Mouse (Mus musculus): ENCODE results near the gene Cnksr3. TPM values are rescaled to one million over a fixed set of nuclear protein-coding genes. Genes with fewer than 3 reads are reported as not detected.
A peak's percentile ranks its signal among the peaks of the same experiment; 100 is the strongest.

The Cnksr3 gene
- polyA plus RNA-seq, 1 experiment from 2014 or later, result 3.1 TPM

DNA sequence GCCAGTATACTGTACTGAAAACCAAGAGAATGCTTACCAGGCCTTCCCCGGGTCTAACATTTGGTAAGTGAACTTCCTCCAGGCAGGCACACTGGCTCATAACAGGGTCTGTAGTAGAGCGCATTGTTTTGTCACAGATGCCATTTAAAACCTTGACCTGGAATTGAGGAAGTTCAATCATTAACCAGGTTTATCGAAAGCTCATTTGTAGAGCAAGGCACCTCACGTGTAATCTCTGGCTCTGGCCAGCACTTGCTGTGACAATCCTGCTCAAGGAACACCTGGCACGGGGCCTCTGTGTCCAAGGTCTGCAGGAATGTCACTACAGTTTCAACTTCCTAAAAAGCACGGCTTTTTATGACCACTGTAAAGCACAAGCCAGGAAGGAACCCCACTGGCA, 71.8 kb downstream of the Cnksr3 start:
- Histone ChIP-seq H3K27me3 (no peaks in the 10 kb centered on the region), H3K9ac (replicated peaks) (no peak overlapping the region), H3K4me3 (replicated peaks) (no peak overlapping the region), H3K9me3 (no peaks in the 10 kb centered on the region), H3K36me3 (no peaks in the 10 kb centered on the region), H3K4me2 (replicated peaks) (no peak overlapping the region), H3K27ac (no peak overlapping the region), H3K4me1 (replicated peaks) (no peaks in the 10 kb centered on the region)
- 92% methylated on average over 6 of the region's 6 CpGs for WGBS
- no peak for ATAC-seq

DNA sequence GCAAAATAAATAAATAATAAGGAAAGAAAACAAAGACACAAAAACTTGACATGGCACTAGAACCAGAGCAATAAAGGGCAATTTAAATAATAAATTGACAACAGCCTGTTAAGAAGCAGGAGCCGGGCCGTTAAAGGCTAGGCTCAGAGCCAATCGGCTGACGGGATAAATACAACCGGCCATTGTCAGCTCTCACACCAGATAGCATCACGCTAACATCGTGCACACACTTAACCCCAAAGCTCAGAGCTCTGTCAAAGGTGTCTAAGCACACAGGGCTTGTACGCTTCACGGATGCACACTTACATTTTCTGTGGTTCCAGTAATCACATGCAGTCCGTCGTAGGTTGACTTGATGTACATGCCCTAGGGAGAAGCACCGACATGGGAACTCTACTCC, 74.0 kb downstream of the Cnksr3 start:
- Histone ChIP-seq H3K9me3 (no peaks in the 10 kb centered on the region), H3K4me1 (replicated peaks) (no peaks in the 10 kb centered on the region), H3K9ac (replicated peaks) (no peak overlapping the region), H3K4me3 (replicated peaks) (no peak overlapping the region), H3K27ac (no peak overlapping the region), H3K4me2 (replicated peaks) (no peak overlapping the region), H3K36me3 (no peaks in the 10 kb centered on the region), H3K27me3 (no peaks in the 10 kb centered on the region)
- no peak for ATAC-seq
- 86% methylated on average over 12 of the region's 12 CpGs for WGBS

DNA sequence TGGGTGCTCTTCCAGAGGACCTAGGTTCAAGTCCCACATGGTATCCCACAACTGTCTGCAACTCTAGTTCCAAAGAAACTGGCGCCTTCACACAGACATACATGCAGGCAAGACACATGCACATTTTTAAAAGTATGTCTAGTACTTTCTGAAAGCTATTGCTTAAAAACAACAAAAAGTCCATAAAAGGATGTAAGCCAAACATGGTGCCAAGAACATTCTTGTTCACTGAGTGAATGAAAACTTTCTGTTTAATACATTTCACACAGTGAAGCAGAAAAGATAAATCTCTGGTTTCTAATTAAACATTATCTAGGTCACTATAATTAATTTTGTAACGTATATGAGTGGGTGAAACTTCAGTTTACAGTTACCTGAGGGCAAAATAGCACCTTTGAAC, 76.3 kb downstream of the Cnksr3 start:
- Histone ChIP-seq H3K9me3 (no peaks in the 10 kb centered on the region), H3K9ac (replicated peaks) (no peak overlapping the region), H3K36me3 (no peaks in the 10 kb centered on the region; the same call in 1 of the 2 replicates), H3K27ac (no peak overlapping the region), H3K27me3 (no peaks in the 10 kb centered on the region), H3K4me1 (replicated peaks) (no peaks in the 10 kb centered on the region), H3K4me2 (replicated peaks) (no peak overlapping the region), H3K4me3 (replicated peaks) (no peak overlapping the region)
- WGBS, result 92% methylated on average over 2 of the region's 2 CpGs
- ATAC-seq, result no peak

DNA sequence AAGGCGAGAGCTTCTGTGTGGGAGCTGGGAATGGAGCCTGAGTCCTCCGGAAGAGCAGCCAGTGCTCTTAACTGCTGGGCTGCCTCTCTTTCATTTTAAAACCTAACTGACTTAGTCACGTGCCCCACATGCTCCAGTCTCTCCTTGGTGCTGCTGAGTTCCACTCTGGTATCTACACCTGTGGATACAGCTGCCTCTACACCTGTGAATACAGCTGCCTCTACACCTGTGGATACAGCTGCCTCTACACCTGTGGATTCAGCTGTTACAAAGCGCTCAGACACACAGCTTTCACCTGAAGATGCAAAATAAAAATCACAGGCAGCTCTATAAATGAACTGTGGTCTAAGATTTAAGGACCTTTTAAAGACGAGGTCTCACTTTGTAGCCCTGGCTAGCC, 79.0 kb downstream of the Cnksr3 start:
- Histone ChIP-seq H3K36me3 (no peaks in the 10 kb centered on the region; the same call in 1 of the 2 replicates), H3K4me3 (replicated peaks) (no peak overlapping the region), H3K9ac (replicated peaks) (no peak overlapping the region), H3K9me3 (no peaks in the 10 kb centered on the region), H3K4me1 (replicated peaks) (no peaks in the 10 kb centered on the region), H3K4me2 (replicated peaks) (no peak overlapping the region), H3K27ac (no peak overlapping the region), H3K27me3 (no peaks in the 10 kb centered on the region)
- 93% methylated on average over 5 of the region's 5 CpGs for WGBS
- no peak for ATAC-seq

DNA sequence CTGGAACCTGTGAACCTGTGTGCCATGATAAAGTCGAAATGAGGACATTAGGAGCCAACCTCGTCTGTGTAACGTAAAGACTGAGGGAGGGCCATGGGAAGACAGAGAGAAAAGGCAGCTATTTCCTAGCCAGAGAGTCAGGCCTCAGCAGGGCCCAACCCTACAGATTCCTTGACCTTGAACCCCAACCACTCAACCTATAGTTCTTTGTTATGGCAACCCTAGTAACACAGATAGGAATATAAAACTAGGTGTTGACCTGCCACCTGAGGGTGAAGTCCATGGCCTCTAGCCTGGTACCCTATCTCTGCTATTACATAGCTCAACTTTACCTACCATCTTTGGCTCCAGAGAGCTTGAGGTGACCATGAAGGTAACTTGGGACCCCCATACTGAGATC, 80.6 kb downstream of the Cnksr3 start:
- Histone ChIP-seq H3K9ac (replicated peaks) (no peak overlapping the region), H3K9me3 (no peaks in the 10 kb centered on the region), H3K36me3 (no peaks in the 10 kb centered on the region; the same call in 1 of the 2 replicates), H3K27ac (no peak overlapping the region), H3K4me3 (replicated peaks) (no peak overlapping the region), H3K27me3 (no peaks in the 10 kb centered on the region), H3K4me2 (replicated peaks) (no peak overlapping the region), H3K4me1 (replicated peaks) (no peaks in the 10 kb centered on the region)
- 93% methylated on average over 3 of the region's 3 CpGs for WGBS
- no peak for ATAC-seq

DNA sequence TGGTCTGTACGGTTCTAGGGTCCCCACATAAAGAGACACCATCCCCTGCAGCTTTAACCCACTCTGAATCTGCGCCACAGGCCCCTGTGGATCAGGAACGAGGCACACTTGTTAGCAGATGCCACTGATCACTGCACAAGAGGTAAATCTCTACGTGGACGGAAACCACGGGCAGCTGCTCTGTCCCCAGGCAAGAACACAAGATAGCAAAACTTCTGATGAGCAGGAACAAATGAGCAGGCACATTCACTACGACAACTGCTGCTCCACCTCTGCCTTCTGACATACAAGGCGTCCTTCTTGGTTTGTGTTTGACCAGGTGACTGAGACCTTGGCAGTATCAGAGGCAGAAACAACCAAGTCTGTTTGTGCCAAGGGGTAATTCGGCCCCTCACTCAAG, 84.2 kb downstream of the Cnksr3 start:
- WGBS, result 94% methylated on average over 9 of the region's 9 CpGs
- H3K4me3 ChIP-seq (replicated peaks), result no peak overlapping the region
- no peaks in the 10 kb centered on the region for H3K4me1 ChIP-seq (replicated peaks)
- no peaks in the 10 kb centered on the region for H3K9me3 ChIP-seq
- H3K9ac ChIP-seq (replicated peaks), result no peak overlapping the region
- no peaks in the 10 kb centered on the region for H3K27me3 ChIP-seq
- H3K36me3 ChIP-seq, result no peaks in the 10 kb centered on the region; the same call in 1 of the 2 replicates
- no peak for ATAC-seq
- H3K4me2 ChIP-seq (replicated peaks), result no peak overlapping the region
- no peak overlapping the region for H3K27ac ChIP-seq

DNA sequence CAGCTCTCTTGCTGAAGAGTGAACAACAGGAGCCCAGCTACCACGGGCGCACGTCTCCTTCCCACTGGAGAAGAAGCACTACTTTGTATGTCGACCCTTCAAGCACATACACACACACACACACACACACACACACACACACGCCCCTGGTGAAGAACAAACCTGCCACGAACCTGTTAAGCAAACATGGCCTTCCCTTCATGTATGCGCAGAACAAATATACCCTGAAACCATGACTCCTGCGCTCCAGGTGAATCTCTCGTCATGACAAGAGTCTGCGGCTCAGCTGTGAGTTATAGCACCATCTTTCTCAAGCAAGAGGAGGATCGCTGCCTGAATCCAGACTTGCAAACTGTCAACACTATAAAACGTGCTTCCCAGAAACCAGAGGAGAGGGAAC, 85.2 kb downstream of the Cnksr3 start:
- Histone ChIP-seq H3K9me3 (no peaks in the 10 kb centered on the region), H3K36me3 (no peaks in the 10 kb centered on the region; the same call in 1 of the 2 replicates), H3K4me3 (replicated peaks) (no peak overlapping the region), H3K27ac (no peak overlapping the region), H3K27me3 (no peaks in the 10 kb centered on the region), H3K9ac (replicated peaks) (no peak overlapping the region), H3K4me1 (replicated peaks) (no peaks in the 10 kb centered on the region), H3K4me2 (replicated peaks) (no peak overlapping the region)
- ATAC-seq, result no peak
- 95% methylated on average over 12 of the region's 12 CpGs for WGBS

DNA sequence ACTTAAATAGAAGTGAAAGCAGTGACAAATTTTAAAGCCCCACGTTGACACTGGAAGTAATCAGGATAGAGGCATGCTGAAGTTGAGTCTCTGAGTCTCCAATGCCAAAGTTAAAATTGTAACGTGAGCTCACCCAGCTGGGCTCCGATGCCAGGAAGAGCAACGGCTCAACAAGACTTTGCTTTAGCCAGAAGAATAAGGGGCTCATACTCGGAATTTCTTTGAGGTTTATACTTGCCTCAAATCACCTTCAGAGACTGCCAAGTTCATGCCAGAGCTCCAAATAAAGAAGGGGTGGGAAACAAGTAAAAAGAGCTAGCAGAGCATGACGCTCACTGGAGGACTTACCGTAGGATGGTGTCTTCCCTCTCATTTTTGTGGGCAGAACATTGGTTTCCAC, 85.8 kb downstream of the Cnksr3 start:
- Histone ChIP-seq H3K27me3 (no peaks in the 10 kb centered on the region), H3K4me1 (replicated peaks) (no peaks in the 10 kb centered on the region), H3K4me3 (replicated peaks) (no peak overlapping the region), H3K9ac (replicated peaks) (no peak overlapping the region), H3K9me3 (no peaks in the 10 kb centered on the region), H3K4me2 (replicated peaks) (no peak overlapping the region), H3K27ac (no peak overlapping the region), H3K36me3 (no peaks in the 10 kb centered on the region; the same call in 1 of the 2 replicates)
- 80% methylated on average over 7 of the region's 7 CpGs for WGBS
- no peak for ATAC-seq

DNA sequence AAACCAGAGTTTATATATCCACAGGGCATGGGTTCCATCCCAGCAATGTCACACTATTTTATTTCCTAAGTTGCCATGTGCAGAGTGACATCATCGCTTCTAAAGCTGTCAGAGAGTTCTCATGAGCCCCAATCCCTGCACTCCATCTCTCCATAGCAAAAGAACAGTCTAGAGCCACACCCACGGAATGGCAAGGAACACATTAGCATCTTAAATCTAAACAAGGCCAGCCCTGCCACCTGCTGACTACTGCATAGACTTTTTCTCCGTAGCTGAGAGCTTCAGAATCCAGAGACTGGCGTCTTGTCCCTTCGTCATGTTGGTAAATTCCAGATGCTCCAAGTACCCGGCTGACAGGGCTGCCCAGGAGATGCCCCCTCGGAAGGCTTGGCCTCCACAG, 87.0 kb downstream of the Cnksr3 start:
- Histone ChIP-seq H3K4me2 (replicated peaks) (no peak overlapping the region), H3K9me3 (no peaks in the 10 kb centered on the region), H3K4me3 (replicated peaks) (no peak overlapping the region), H3K4me1 (replicated peaks) (no peaks in the 10 kb centered on the region), H3K27me3 (no peaks in the 10 kb centered on the region), H3K9ac (replicated peaks) (no peak overlapping the region), H3K27ac (no peak overlapping the region), H3K36me3 (0 out of 2 replicates have a peak, but pooled peaks cover 4% of the 10 kb centered on the region)
- ATAC-seq, result no peak
- 76% methylated on average over 7 of the region's 7 CpGs for WGBS

DNA sequence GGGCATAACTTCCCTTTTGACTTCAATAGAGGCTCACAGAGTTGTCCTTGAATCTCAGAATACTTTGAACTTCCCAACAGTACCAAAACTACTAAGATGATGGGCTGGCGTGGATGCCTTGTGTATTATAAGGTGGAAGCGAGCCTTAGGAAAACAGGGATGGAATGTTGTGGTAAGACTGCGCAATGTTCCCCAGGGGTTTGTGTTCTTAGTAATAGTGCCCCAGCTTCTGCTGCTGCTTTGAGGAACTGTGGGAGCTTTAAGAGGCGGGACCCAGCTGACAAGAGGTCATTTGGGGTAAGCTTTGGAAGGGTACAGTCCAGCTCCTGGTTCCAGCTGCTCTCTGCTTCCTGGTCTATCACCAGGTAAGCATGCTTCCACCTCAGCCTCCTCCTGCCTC, 89.7 kb downstream of the Cnksr3 start:
- no peak overlapping the region for H3K4me3 ChIP-seq (replicated peaks)
- no peak overlapping the region for H3K27ac ChIP-seq
- H3K36me3 ChIP-seq, result 0 out of 2 replicates have a peak, but pooled peaks cover 6% of the 10 kb centered on the region
- H3K9me3 ChIP-seq, result no peaks in the 10 kb centered on the region
- no peaks in the 10 kb centered on the region for H3K27me3 ChIP-seq
- H3K4me1 ChIP-seq (replicated peaks), result no peaks in the 10 kb centered on the region
- no peak overlapping the region for H3K9ac ChIP-seq (replicated peaks)
- 90% methylated on average over 4 of the region's 4 CpGs for WGBS
- H3K4me2 ChIP-seq (replicated peaks), result no peak overlapping the region
- ATAC-seq, result no peak

DNA sequence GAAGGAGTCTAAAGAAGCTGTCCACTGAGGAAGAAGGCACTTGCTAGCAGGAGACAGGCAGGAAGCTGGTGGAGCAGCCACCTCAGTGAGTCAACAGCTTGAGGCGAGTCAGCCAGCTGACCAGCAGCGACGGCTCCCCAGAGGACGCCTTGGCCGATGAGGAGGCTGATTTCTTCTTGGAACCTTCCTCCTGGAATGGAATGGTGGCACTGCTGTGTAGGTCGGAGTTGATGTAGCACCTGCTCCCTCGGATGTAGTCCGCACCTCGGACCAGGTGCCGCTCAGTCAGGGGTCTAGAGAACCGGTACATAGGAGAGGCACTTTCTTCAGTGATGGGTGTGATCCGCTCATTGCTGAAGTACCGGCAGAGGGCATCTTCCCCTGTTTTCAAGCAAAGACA, 91.8 kb downstream of the Cnksr3 start:
- no peaks in the 10 kb centered on the region for H3K9me3 ChIP-seq
- 96% methylated on average over 13 of the region's 13 CpGs for WGBS

DNA sequence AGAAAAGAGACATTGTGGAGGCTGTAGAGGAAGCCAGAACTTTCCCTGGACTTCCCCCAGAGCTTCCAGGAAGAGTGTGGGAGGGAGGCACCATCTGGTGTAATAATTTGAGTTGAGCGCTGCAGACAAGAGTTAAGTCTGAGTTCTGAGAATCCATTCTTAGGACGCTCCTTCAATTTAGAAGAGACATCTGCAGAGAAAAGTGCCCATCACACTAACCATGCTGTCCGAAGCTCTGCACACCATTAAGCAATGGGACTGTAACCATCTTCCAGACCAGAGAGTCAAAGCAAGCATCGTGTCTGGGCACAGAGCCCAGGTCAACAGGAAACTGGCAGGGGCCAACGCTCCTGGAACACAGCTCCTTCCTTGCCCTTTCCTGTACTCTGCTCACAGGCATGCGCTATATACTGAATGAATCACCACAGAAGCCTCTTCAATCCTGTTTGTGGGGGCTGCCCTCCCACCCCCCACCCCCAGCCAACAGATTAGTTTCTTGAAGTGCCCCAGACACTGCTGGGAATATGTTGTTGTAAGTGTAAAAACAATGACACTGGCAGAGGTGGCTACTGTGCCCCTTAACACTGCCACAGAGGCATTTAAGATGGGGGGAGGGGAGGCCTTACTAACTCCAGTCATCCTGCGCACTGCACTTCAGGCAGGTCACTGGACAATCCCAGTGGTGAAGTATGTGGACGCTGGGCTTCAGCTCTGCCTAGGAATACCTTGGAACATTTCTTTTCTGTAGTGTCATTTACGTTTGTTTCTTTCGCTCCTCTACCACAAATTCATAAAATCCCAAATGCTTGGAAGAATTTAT, 93.6 kb downstream of the Cnksr3 start:
- Histone ChIP-seq H3K9me3 (no peaks in the 10 kb centered on the region), H3K4me2 (replicated peaks) (no peak overlapping the region), H3K27me3 (no peaks in the 10 kb centered on the region), H3K4me3 (replicated peaks) (no peak overlapping the region), H3K9ac (replicated peaks) (no peak overlapping the region), H3K27ac (no peak overlapping the region), H3K36me3 (0 out of 2 replicates have a peak, but pooled peaks cover 6% of the 10 kb centered on the region), H3K4me1 (replicated peaks) (no peaks in the 10 kb centered on the region)
- WGBS, result 91% methylated on average over 10 of the region's 10 CpGs
- ATAC-seq, result 0 out of 2 replicates have a peak, but pooled peaks have one; percentile 40

More for the DNA sequence above, 91.8 kb downstream of the Cnksr3 start:
- H3K4me3 ChIP-seq (replicated peaks), result no peak overlapping the region
- H3K4me2 ChIP-seq (replicated peaks), result no peak overlapping the region
- H3K27ac ChIP-seq, result no peak overlapping the region
- no peaks in the 10 kb centered on the region for H3K27me3 ChIP-seq
- H3K9ac ChIP-seq (replicated peaks), result no peak overlapping the region
- ATAC-seq, result no peak
- 0 out of 2 replicates have a peak, but pooled peaks cover 6% of the 10 kb centered on the region for H3K36me3 ChIP-seq
- no peaks in the 10 kb centered on the region for H3K4me1 ChIP-seq (replicated peaks)

Measured in midbrain, embryonic 13.5 days (tissue).